Mouse (Mus musculus): ENCODE measurements around the gene Raver1.

GRCm38 (mm10) chr9:21102076-21102475 is 10.3 kb upstream of the Raver1 start:
- TF ChIP-seq CTCF (IDR thresholded peaks at IDR 0.05) = no peak
- no peak for TF ChIP-seq POLR2A (IDR thresholded peaks at IDR 0.05; ENCODE audit: insufficient read depth, low read depth, low read length)
- no peak for TF ChIP-seq EP300 (IDR thresholded peaks at IDR 0.05; ENCODE audit: insufficient read depth, low read depth, low read length)

Data from heart, adult 2 months (tissue).